Comparison of ENCODE assay signal across 19 mouse cellular contexts in genomic region chr4:140202196-140202595, GRCm38 (mm10). TPM values are rescaled to one million over a fixed set of nuclear protein-coding genes. Genes with fewer than 3 reads are reported as not detected.
"Had no signal": no experiment of that assay in that cellular context is flagged by ENCODE, and none has a peak within 500 bp of the region (broad histone marks: within the 10 kb centered on the region; RNA-seq: fewer than 3 reads in every experiment).

No protein-coding gene starts in this region.

- H3K9ac ChIP-seq: lung, embryonic 14.5 days; midbrain, embryonic 12.5 days; midbrain, embryonic 15.5 days; neural tube, embryonic 12.5 days; stomach, embryonic 15.5 days had no signal

- H3K27ac ChIP-seq: midbrain, embryonic 10.5 days; midbrain, embryonic 12.5 days; midbrain, embryonic 15.5 days; neural tube, embryonic 12.5 days; stomach, embryonic 15.5 days; stomach, postnatal 0 days had no signal

- DNase-seq: lung, adult 18-20 months; lung, embryonic 14.5 days; lung, postnatal 10 days; lung, postnatal 4 days; right cerebral cortex, postnatal 14 days; thymus, adult 2 months; thymus, postnatal 14 days; thymus, postnatal 36 days had no signal

- H3K9me3 ChIP-seq: midbrain, embryonic 10.5 days; midbrain, embryonic 12.5 days; midbrain, embryonic 15.5 days; neural tube, embryonic 12.5 days; stomach, embryonic 15.5 days had no signal

- H3K4me1 ChIP-seq: stomach, embryonic 15.5 days had no signal

- H3K27me3 ChIP-seq: midbrain, embryonic 15.5 days; neural tube, embryonic 12.5 days; stomach, embryonic 15.5 days had no signal

- H3K36me3 ChIP-seq: midbrain, embryonic 10.5 days; midbrain, embryonic 12.5 days; midbrain, embryonic 15.5 days; neural tube, embryonic 12.5 days; stomach, embryonic 15.5 days had no signal

- H3K4me3 ChIP-seq: midbrain, embryonic 10.5 days; midbrain, embryonic 12.5 days; midbrain, embryonic 15.5 days; neural tube, embryonic 12.5 days; stomach, embryonic 15.5 days had no signal

- ATAC-seq: midbrain, embryonic 15.5 days had no signal

- H3K4me2 ChIP-seq: lung, embryonic 14.5 days; midbrain, embryonic 12.5 days; midbrain, embryonic 15.5 days; neural tube, embryonic 12.5 days; stomach, embryonic 15.5 days had no signal

RNA-seq across cellular contexts. Expression of gene Igsf21, which starts 44.4 kb away (rescaled TPM):
- total RNA-seq: megakaryocyte, adult 5-6 weeks; megakaryocyte-erythroid progenitor cell, adult 5-6 weeks; monocyte, adult 5-6 weeks; neutrophil, adult 5-6 weeks had no signal
- polyA plus RNA-seq: liver, embryonic 16.5 days; lung, embryonic 14.5 days had no signal
